Mouse (Mus musculus) hindbrain, embryonic 14.5 days (tissue): ENCODE measurements around the gene Pwp2. TPM values are rescaled to one million over a fixed set of nuclear protein-coding genes. Genes with fewer than 3 reads are reported as not detected.

ENCODE experiments used
- ATAC-seq: fragments of 200-750 bp; cut with Nextera tagmentation; 2 replicates; pipeline ENCODE4 v1.8.0; 2017; ENCODE audit warnings: moderate number of reproducible peaks, mild to moderate bottlenecking, moderate TSS enrichment, moderate library complexity; ENCODE audit not compliant: low FRiP score
- DNase-seq: peaks from one replicate; pipeline ENCODE4 v3.0.0-alpha.2; 2015; ENCODE audit warnings: low spot score
- H3K27ac ChIP-seq: fragments of 300-500 bp; sonication (generic); 2 replicates; pipeline ENCODE4 v1.5.1; 2014; ENCODE audit warnings: mild to moderate bottlenecking, moderate library complexity
- H3K27me3 ChIP-seq: fragments of 300-500 bp; sonication (generic); 2 replicates; pipeline ENCODE4 v1.6.1; 2014; ENCODE audit warnings: mild to moderate bottlenecking, low read length, mixed read lengths; ENCODE audit not compliant: control insufficient read depth, insufficient read depth
- H3K36me3 ChIP-seq: fragments of 300-500 bp; sonication (generic); replicated peaks from 2 replicates; pipeline ENCODE4 v1.6.1; 2014; ENCODE audit not compliant: control insufficient read depth, insufficient read depth
- H3K4me1 ChIP-seq: fragments of 300-500 bp; sonication (generic); replicated peaks from 2 replicates; pipeline ENCODE4 v1.6.1; 2014; ENCODE audit warnings: antibody characterized with exemption, low read length, mixed read lengths; ENCODE audit not compliant: control insufficient read depth, insufficient read depth
- H3K4me2 ChIP-seq: fragments of 300-500 bp; sonication (generic); replicated peaks from 2 replicates; pipeline ENCODE4 v1.6.1; 2014; ENCODE audit warnings: mild to moderate bottlenecking, moderate library complexity
- H3K4me3 ChIP-seq: fragments of 300-500 bp; sonication (generic); replicated peaks from 2 replicates; pipeline ENCODE4 v1.5.1; 2014; ENCODE audit warnings: mild to moderate bottlenecking, low read length
- H3K9ac ChIP-seq: fragments of 300-500 bp; sonication (generic); 2 replicates; pipeline ENCODE4 v1.6.1; 2014
- H3K9me3 ChIP-seq: fragments of 300-500 bp; sonication (generic); 2 replicates; pipeline ENCODE4 v1.6.1; 2016; ENCODE audit warnings: low read length; ENCODE audit not compliant: control insufficient read depth
- WGBS: fragments of 180-500 bp; shearing (Covaris S2); extraction: QIAGEN DNeasy Blood & Tissue Kit; methylation state at CpG from one replicate; pipeline ENCODE4 v1.1.7; 2014; 5-methylcytosine and 5-hydroxymethylcytosine counted together
- polyA plus RNA-seq: library from polyadenylated mRNA; unstranded; fragments of >200 nt; fragmentation: Nextera tagmentation; extraction: Ambion mirVana; gene quantifications from 2 replicates; pipeline ENCODE4 v1.2.1, GENCODE M21; 2014

Pwp2 gene
- 13.5 and 15.8 TPM in 2 replicates for polyA plus RNA-seq

- peak within 1 kb of the TSS; percentile 67 for H3K27ac ChIP-seq
- ATAC-seq (peak; percentile 97), DNase-seq (peak; percentile 95)
- 1% methylated on average over 47 of the region's 47 CpGs for WGBS
- peaks cover 11% of the 10 kb centered on the region for H3K4me1 ChIP-seq
- H3K4me2 ChIP-seq = peak within 1 kb of the TSS; percentile 93
- H3K9me3 ChIP-seq = no peaks in the 10 kb centered on the region
- H3K27me3 ChIP-seq = no peaks in the 10 kb centered on the region
- H3K9ac ChIP-seq = peak within 1 kb of the TSS; percentile 64
- peaks cover 59% of the 10 kb centered on the region for H3K36me3 ChIP-seq
- peak within 1 kb of the TSS; percentile 75 for H3K4me3 ChIP-seq
Measured at GRCm38 (mm10) chr10:78184531-78185380, at the start of gene Pwp2. TSS of gene Pwp2 (minus strand) at chr10:78185149.

- Histone ChIP-seq H3K9me3 (no peaks in the 10 kb centered on the region), H3K27ac (no peak overlapping the region), H3K36me3 (peaks cover 26% of the 10 kb centered on the region), H3K4me2 (no peak overlapping the region), H3K4me1 (no peaks in the 10 kb centered on the region), H3K4me3 (no peak overlapping the region), H3K27me3 (no peaks in the 10 kb centered on the region), H3K9ac (no peak overlapping the region)
- no peak for ATAC-seq
- 91% methylated on average over 6 of the region's 6 CpGs for WGBS
- DNase-seq = no peak
Measured at GRCm38 (mm10) chr10:78233756-78234155, 48.8 kb upstream of the Pwp2 start.

GRCm38 (mm10) chr10:78233161-78233560 is 48.2 kb upstream of the Pwp2 start:
- Histone ChIP-seq H3K9me3 (no peaks in the 10 kb centered on the region), H3K4me2 (no peak overlapping the region), H3K27me3 (no peaks in the 10 kb centered on the region), H3K4me3 (no peak overlapping the region), H3K27ac (no peak overlapping the region), H3K9ac (no peak overlapping the region), H3K4me1 (no peaks in the 10 kb centered on the region), H3K36me3 (peaks cover 29% of the 10 kb centered on the region)
- WGBS = 96% methylated on average over 5 of the region's 5 CpGs
- ATAC-seq = no peak
- DNase-seq = no peak

GRCm38 (mm10) chr10:78232301-78232980 is 47.5 kb upstream of the Pwp2 start:
- no peak overlapping the region for H3K9ac ChIP-seq
- 73% methylated on average over 4 of the region's 4 CpGs for WGBS
- DNase-seq = no peak

GRCm38 (mm10) chr10:78228560-78228928 is 43.6 kb upstream of the Pwp2 start:
- no peak overlapping the region for H3K4me2 ChIP-seq
- no peaks in the 10 kb centered on the region for H3K9me3 ChIP-seq
- no peaks in the 10 kb centered on the region for H3K4me1 ChIP-seq
- no peaks in the 10 kb centered on the region for H3K27me3 ChIP-seq
- no peak overlapping the region for H3K4me3 ChIP-seq
- H3K9ac ChIP-seq = no peak overlapping the region
- WGBS = 91% methylated on average over 5 of the region's 5 CpGs
- H3K36me3 ChIP-seq = peaks cover 53% of the 10 kb centered on the region
- ATAC-seq (no peak), DNase-seq (no peak)
- no peak overlapping the region for H3K27ac ChIP-seq

More at GRCm38 (mm10) chr10:78232301-78232980, 47.5 kb upstream of the Pwp2 start:
- Histone ChIP-seq H3K4me2 (no peak overlapping the region), H3K4me1 (no peaks in the 10 kb centered on the region), H3K9me3 (no peaks in the 10 kb centered on the region), H3K27ac (no peak overlapping the region), H3K36me3 (peaks cover 36% of the 10 kb centered on the region), H3K27me3 (no peaks in the 10 kb centered on the region), H3K4me3 (no peak overlapping the region)
- no peak for ATAC-seq

- H3K9me3 ChIP-seq = no peaks in the 10 kb centered on the region
- no peaks in the 10 kb centered on the region for H3K4me1 ChIP-seq
- WGBS = 93% methylated on average over 8 of the region's 8 CpGs
- DNase-seq = no peak
- H3K4me2 ChIP-seq = no peak overlapping the region
- no peak overlapping the region for H3K4me3 ChIP-seq
- no peak overlapping the region for H3K9ac ChIP-seq
- peaks cover 53% of the 10 kb centered on the region for H3K36me3 ChIP-seq
- H3K27me3 ChIP-seq = no peaks in the 10 kb centered on the region
- no peak for ATAC-seq
- H3K27ac ChIP-seq = no peak overlapping the region
Measured at GRCm38 (mm10) chr10:78227875-78228559, 43.1 kb upstream of the Pwp2 start.

- H3K4me3 ChIP-seq = no peak overlapping the region
- H3K27me3 ChIP-seq = no peaks in the 10 kb centered on the region
- DNase-seq (no peak), ATAC-seq (no peak)
- WGBS = 92% methylated on average over 6 of the region's 6 CpGs
- no peaks in the 10 kb centered on the region for H3K4me1 ChIP-seq
- H3K36me3 ChIP-seq = peaks cover 66% of the 10 kb centered on the region
- H3K9ac ChIP-seq = no peak overlapping the region
- no peaks in the 10 kb centered on the region for H3K9me3 ChIP-seq
- no peak overlapping the region for H3K4me2 ChIP-seq
- no peak overlapping the region for H3K27ac ChIP-seq
Measured at GRCm38 (mm10) chr10:78224136-78224535, 39.2 kb upstream of the Pwp2 start.

- 83% methylated on average over 4 of the region's 4 CpGs for WGBS
- Histone ChIP-seq H3K4me1 (no peaks in the 10 kb centered on the region), H3K27me3 (no peaks in the 10 kb centered on the region), H3K4me3 (no peak overlapping the region), H3K4me2 (no peak overlapping the region), H3K36me3 (peaks cover 66% of the 10 kb centered on the region), H3K27ac (no peak overlapping the region), H3K9ac (no peak overlapping the region), H3K9me3 (no peaks in the 10 kb centered on the region)
- DNase-seq (no peak), ATAC-seq (no peak)
Measured at GRCm38 (mm10) chr10:78222908-78223307, 38.0 kb upstream of the Pwp2 start.

- Histone ChIP-seq H3K4me2 (no peak overlapping the region), H3K36me3 (peaks cover 68% of the 10 kb centered on the region), H3K4me3 (no peak overlapping the region), H3K9me3 (no peaks in the 10 kb centered on the region), H3K27me3 (no peaks in the 10 kb centered on the region), H3K4me1 (no peaks in the 10 kb centered on the region), H3K9ac (no peak overlapping the region), H3K27ac (no peak overlapping the region)
- 93% methylated on average over 7 of the region's 7 CpGs for WGBS
- DNase-seq = no peak
- no peak for ATAC-seq
Measured at GRCm38 (mm10) chr10:78221315-78221714, 36.4 kb upstream of the Pwp2 start.
